In genomic region chr7:70363351-70363750, GRCm38 (mm10) we compare ENCODE assay signal across 9 mouse cellular contexts. TPM values are rescaled to one million over a fixed set of nuclear protein-coding genes. Genes with fewer than 3 reads are reported as not detected.
A peak's percentile ranks its signal among the peaks of the same experiment; 100 is the strongest.
DNase-seq lines count a peak whose midpoint lies in the region; ATAC-seq and TF ChIP-seq lines count a peak whose summit lies in the region.
"Had no signal": no experiment of that assay in that cellular context is flagged by ENCODE, and none has a peak within 500 bp of the region (broad histone marks: within the 10 kb centered on the region; RNA-seq: fewer than 3 reads in every experiment).

No protein-coding gene starts in this region.

- TF ChIP-seq CTCF in hindbrain, postnatal 0 days (IDR thresholded peaks at IDR 0.05; ENCODE audit: low read depth): no peak

- no peaks in the 10 kb centered on the region for H3K36me3 ChIP-seq in heart, embryonic 14.5 days (ENCODE audit: control insufficient read depth, insufficient read depth, low read length)
- no peaks in the 10 kb centered on the region for H3K36me3 ChIP-seq in lung, embryonic 16.5 days (ENCODE audit: control insufficient read depth, insufficient read depth, low read length)
- no peaks in the 10 kb centered on the region for H3K36me3 ChIP-seq in hindbrain, postnatal 0 days (ENCODE audit: insufficient read depth, low read length)
- no peaks in the 10 kb centered on the region for H3K36me3 ChIP-seq in stomach, embryonic 16.5 days (ENCODE audit: control insufficient read depth, insufficient read depth, low read length)

- H3K27ac ChIP-seq in heart, embryonic 14.5 days (replicated peaks in 1 of 2; ENCODE audit: control insufficient read depth in 1 of 2, insufficient read depth in 1 of 2, low read depth in 2 of 2, low read length in 2 of 2): no peak overlapping the region
- H3K27ac ChIP-seq in lung, embryonic 16.5 days (ENCODE audit: low read length): peak overlapping the region; percentile 43; the same call in 1 of the 2 replicates
- H3K27ac ChIP-seq in hindbrain, postnatal 0 days: no peak overlapping the region; the same call in 1 of the 2 replicates
- no peak overlapping the region for H3K27ac ChIP-seq in stomach, embryonic 16.5 days (ENCODE audit: low read length)

- peaks cover 2 to 6% of the 10 kb centered on the region in 2 experiments; a peak in 2 of 4 replicates for H3K4me1 ChIP-seq in heart, embryonic 14.5 days (ENCODE audit: control insufficient read depth in 2 of 2, insufficient read depth in 2 of 2, low read length in 2 of 2)
- 0 out of 2 replicates have a peak, but pooled peaks cover 3% of the 10 kb centered on the region for H3K4me1 ChIP-seq in lung, embryonic 16.5 days (replicated peaks; ENCODE audit: control insufficient read depth, insufficient read depth, low read length)
- no peaks in the 10 kb centered on the region for H3K4me1 ChIP-seq in hindbrain, postnatal 0 days (ENCODE audit: insufficient read depth, low read length)
- H3K4me1 ChIP-seq in stomach, embryonic 16.5 days (ENCODE audit: control insufficient read depth, insufficient read depth, low read length): peaks cover 5% of the 10 kb centered on the region; the same call in 1 of the 2 replicates

- peaks cover 40% of the 10 kb centered on the region for H3K27me3 ChIP-seq in heart, embryonic 14.5 days (ENCODE audit: control insufficient read depth, insufficient read depth, low read length)
- no peaks in the 10 kb centered on the region for H3K27me3 ChIP-seq in lung, embryonic 16.5 days (ENCODE audit: control insufficient read depth, insufficient read depth, low read depth, low read length)
- H3K27me3 ChIP-seq in hindbrain, postnatal 0 days (ENCODE audit: insufficient read depth, low read length): peaks cover 14% of the 10 kb centered on the region
- no peaks in the 10 kb centered on the region for H3K27me3 ChIP-seq in stomach, embryonic 16.5 days (ENCODE audit: control insufficient read depth, insufficient read depth, low read length)
- H3K27me3 ChIP-seq: CH12.LX had no signal

- no peak for ATAC-seq in heart, embryonic 14.5 days (ENCODE audit: insufficient number of reproducible peaks, insufficient read depth, low FRiP score, low read depth)
- ATAC-seq in lung, embryonic 16.5 days (ENCODE audit: low read depth): no peak
- ATAC-seq in hindbrain, postnatal 0 days: no peak
- ATAC-seq in stomach, embryonic 16.5 days (ENCODE audit: insufficient read depth, low FRiP score): no peak

- H3K4me2 ChIP-seq in heart, embryonic 14.5 days (ENCODE audit: low read length): peak overlapping the region; percentile 13; the same call in 1 of the 2 replicates
- H3K4me2 ChIP-seq in lung, embryonic 16.5 days (ENCODE audit: low read depth, low read length): peak overlapping the region; percentile 53
- H3K4me2 ChIP-seq in hindbrain, postnatal 0 days (ENCODE audit: low read depth, low read length): peak overlapping the region; percentile 77
- H3K4me2 ChIP-seq in stomach, embryonic 16.5 days (ENCODE audit: low read depth, low read length): peak overlapping the region; percentile 86

- H3K4me3 ChIP-seq in heart, embryonic 14.5 days (ENCODE audit: control insufficient read depth in 1 of 2, insufficient read depth in 1 of 2, low read depth in 1 of 2, low read length in 2 of 2): no peak overlapping the region
- H3K4me3 ChIP-seq in lung, embryonic 16.5 days (ENCODE audit: low read length): peak overlapping the region; percentile 37
- H3K4me3 ChIP-seq in hindbrain, postnatal 0 days (ENCODE audit: low read length): peak overlapping the region; percentile 16; the same call in 1 of the 2 replicates
- H3K4me3 ChIP-seq in stomach, embryonic 16.5 days (replicated peaks; ENCODE audit: low read length): peak overlapping the region; percentile 25

- no peaks in the 10 kb centered on the region for H3K9me3 ChIP-seq in heart, embryonic 14.5 days (ENCODE audit: control insufficient read depth, low read length)
- no peaks in the 10 kb centered on the region for H3K9me3 ChIP-seq in lung, embryonic 16.5 days (ENCODE audit: control insufficient read depth, low read length)
- no peaks in the 10 kb centered on the region for H3K9me3 ChIP-seq in hindbrain, postnatal 0 days (ENCODE audit: low read length)
- no peaks in the 10 kb centered on the region for H3K9me3 ChIP-seq in stomach, embryonic 16.5 days (replicated peaks; ENCODE audit: control insufficient read depth, low read length)

- no peak for DNase-seq in heart, adult 8-10 months (ENCODE audit: low spot score)
- DNase-seq in lung, postnatal 36 days: no peak
- peak; percentile 8 for DNase-seq in hindbrain, postnatal 0 days (ENCODE audit: low spot score)
- no peak for DNase-seq in adrenal gland, postnatal 10 days
- DNase-seq in right cerebral cortex, postnatal 4 days: no peak

- 30% methylated on average over 4 of the region's 4 CpGs for WGBS in heart, embryonic 14.5 days
- 59% methylated on average over 4 of the region's 4 CpGs for WGBS in lung, embryonic 16.5 days
- WGBS in hindbrain, postnatal 0 days: 37% methylated on average over 4 of the region's 4 CpGs
- WGBS in stomach, embryonic 16.5 days: 57% methylated on average over 4 of the region's 4 CpGs

- H3K9ac ChIP-seq in heart, embryonic 14.5 days (ENCODE audit: low read length): no peak overlapping the region; the same call in 1 of the 2 replicates
- H3K9ac ChIP-seq in lung, embryonic 16.5 days (ENCODE audit: low read length): peak overlapping the region; percentile 61
- 0 out of 2 replicates have a peak overlapping the region, but pooled peaks have one; percentile 33 for H3K9ac ChIP-seq in hindbrain, postnatal 0 days (replicated peaks; ENCODE audit: low read length)
- 0 out of 2 replicates have a peak overlapping the region, but pooled peaks have one; percentile 43 for H3K9ac ChIP-seq in stomach, embryonic 16.5 days (ENCODE audit: low read length)

RNA-seq across cellular contexts. Expression of gene Nr2f2, which starts 3.2 kb away (rescaled TPM):
- polyA plus RNA-seq in heart, embryonic 14.5 days (2014; fragmentation: Nextera tagmentation; extraction: Ambion mirVana): 28.3 and 32.5 TPM in 2 replicates
- 10 to 100 TPM; 12.5 to 23.1 (median 20.3) TPM for total RNA-seq in heart, adult 8-10 months (2022)
- 83.5 and 95.7 TPM in 2 replicates for polyA plus RNA-seq in lung, embryonic 16.5 days (2015; fragmentation: Nextera tagmentation; extraction: Ambion mirVana)
- 33.2 and 43.1 TPM in 2 replicates for total RNA-seq in hindbrain, postnatal 0 days (2014; rRNA removed)
- polyA plus RNA-seq in hindbrain, postnatal 0 days (2015; fragmentation: Nextera tagmentation; extraction: Ambion mirVana): 74.2 and 75.4 TPM in 2 replicates
- 52.5 and 64.6 TPM in 2 replicates for polyA plus RNA-seq in stomach, embryonic 16.5 days (2015; fragmentation: Nextera tagmentation; extraction: Ambion mirVana)
- total RNA-seq in adrenal gland, postnatal 10 days (2021): 10 to 100 TPM; 78.3 to 79.6 TPM
- total RNA-seq: CH12.LX had no signal

Comparison
In these comparisons a context has a peak if more than half of its experiments do, and no peak if none do; other contexts are left out.
1. H3K4me2 ChIP-seq: peak in every context shown above with its lines; median percentile 86 in stomach, embryonic 16.5 days; 77 in hindbrain, postnatal 0 days; 53 in lung, embryonic 16.5 days; 13 in heart, embryonic 14.5 days.
2. H3K4me3 ChIP-seq: peak in lung, embryonic 16.5 days (single experiment), hindbrain, postnatal 0 days (single experiment) and stomach, embryonic 16.5 days (single experiment); none in heart, embryonic 14.5 days (0 of 2).